In genomic region chr5:92728252-92728828, GRCm38 (mm10) we compare ENCODE assay signal across 9 mouse cellular contexts. TPM values are rescaled to one million over a fixed set of nuclear protein-coding genes. Genes with fewer than 3 reads are reported as not detected.
DNase-seq lines count a peak whose midpoint lies in the region; ATAC-seq and TF ChIP-seq lines count a peak whose summit lies in the region.
"Had no signal": no experiment of that assay in that cellular context is flagged by ENCODE, and none has a peak within 500 bp of the region (broad histone marks: within the 10 kb centered on the region; RNA-seq: fewer than 3 reads in every experiment).

No protein-coding gene starts in this region.

- H3K27ac ChIP-seq in liver, adult 2 months (replicated peaks; ENCODE audit: insufficient read depth, low read depth, low read length), result no peak overlapping the region
- H3K27ac ChIP-seq in liver, embryonic 12.5 days, result no peak overlapping the region
- no peak overlapping the region for H3K27ac ChIP-seq in cerebellum, adult 2 months (ENCODE audit: insufficient read depth, low read length)
- H3K27ac ChIP-seq in kidney, postnatal 0 days, result no peak overlapping the region
- no peak overlapping the region for H3K27ac ChIP-seq in limb, embryonic 12.5 days
- H3K27ac ChIP-seq: limb, embryonic 13.5 days had no signal

- peaks cover 11% of the 10 kb centered on the region; the same call in 1 of the 2 replicates for H3K79me2 ChIP-seq in liver, adult 2 months (ENCODE audit: control insufficient read depth, insufficient read depth, low read length)

- TF ChIP-seq CTCF in liver, adult 2 months (IDR thresholded peaks at IDR 0.05; ENCODE audit: low read depth, low read length), result peak; percentile 47
- TF ChIP-seq CTCF in cerebellum, adult 2 months (IDR thresholded peaks at IDR 0.05; ENCODE audit: borderline replicate concordance, insufficient read depth, low read depth, low read length), result peak; percentile 57; the same call in 1 of the 2 replicates
- TF ChIP-seq CTCF in kidney, postnatal 0 days (IDR thresholded peaks at IDR 0.05; ENCODE audit: low read depth), result peak; percentile 98

- no peak overlapping the region for H3K4me2 ChIP-seq in liver, embryonic 12.5 days
- H3K4me2 ChIP-seq in kidney, postnatal 0 days (ENCODE audit: low read length), result no peak overlapping the region
- H3K4me2 ChIP-seq in limb, embryonic 12.5 days, result no peak overlapping the region
- H3K4me2 ChIP-seq: limb, embryonic 13.5 days had no signal

- ATAC-seq in liver, embryonic 12.5 days, result no peak
- peak; percentile 50; the same call in 1 of the 2 replicates for ATAC-seq in kidney, postnatal 0 days (replicated peaks; ENCODE audit: low FRiP score, low read depth)
- ATAC-seq in limb, embryonic 12.5 days (ENCODE audit: insufficient number of reproducible peaks, insufficient read depth, low FRiP score, low TSS enrichment, low read depth), result peak; percentile 6; the same call in 1 of the 2 replicates
- ATAC-seq in megakaryocyte-erythroid progenitor cell, adult 5-6 weeks (replicated peaks; ENCODE audit: low FRiP score, low TSS enrichment, poor library complexity, severe bottlenecking), result no peak

- H3K4me1 ChIP-seq in liver, adult 2 months (ENCODE audit: control insufficient read depth, insufficient read depth, low read length), result no peaks in the 10 kb centered on the region
- no peaks in the 10 kb centered on the region for H3K4me1 ChIP-seq in liver, embryonic 12.5 days
- no peaks in the 10 kb centered on the region for H3K4me1 ChIP-seq in cerebellum, adult 2 months (ENCODE audit: control insufficient read depth, insufficient read depth, low read length)
- H3K4me1 ChIP-seq in kidney, postnatal 0 days (replicated peaks; ENCODE audit: insufficient read depth, low read length), result peaks cover 12% of the 10 kb centered on the region; the same call in 1 of the 2 replicates
- H3K4me1 ChIP-seq in limb, embryonic 12.5 days (replicated peaks), result 0 out of 2 replicates have a peak, but pooled peaks cover 16% of the 10 kb centered on the region

- peak; percentile 62 for DNase-seq in liver, adult 2 months (ENCODE audit: extremely low read depth, low read depth, low spot score)
- DNase-seq in cerebellum, adult 2 months, result peak; percentile 45 to 48
- DNase-seq in frontal cortex, postnatal 36 days (ENCODE audit: low spot score in 2 of 2), result peak; percentile 46 to 79
- peak; percentile 96 for DNase-seq in kidney, postnatal 0 days (ENCODE audit: low spot score)
- peak; percentile 69 for DNase-seq in retina, postnatal 7 days (ENCODE audit: low read depth, low spot score)

- no peak overlapping the region for H3K4me3 ChIP-seq in liver, adult 2 months (ENCODE audit: insufficient read depth, low read depth, low read length)
- H3K4me3 ChIP-seq in liver, embryonic 12.5 days, result no peak overlapping the region
- H3K4me3 ChIP-seq in cerebellum, adult 2 months (replicated peaks; ENCODE audit: insufficient read depth, low read depth, low read length), result no peak overlapping the region
- no peak overlapping the region for H3K4me3 ChIP-seq in kidney, postnatal 0 days (replicated peaks; ENCODE audit: low read depth, low read length)
- H3K4me3 ChIP-seq in limb, embryonic 12.5 days (replicated peaks), result no peak overlapping the region
- H3K4me3 ChIP-seq: limb, embryonic 13.5 days had no signal

- no peaks in the 10 kb centered on the region for H3K36me3 ChIP-seq in liver, adult 2 months (ENCODE audit: control insufficient read depth, insufficient read depth, low read length)
- no peaks in the 10 kb centered on the region for H3K36me3 ChIP-seq in liver, embryonic 12.5 days
- H3K36me3 ChIP-seq in kidney, postnatal 0 days (ENCODE audit: insufficient read depth, low read length), result no peaks in the 10 kb centered on the region
- H3K36me3 ChIP-seq in limb, embryonic 12.5 days, result no peaks in the 10 kb centered on the region
- H3K36me3 ChIP-seq: limb, embryonic 13.5 days had no signal

- H3K27me3 ChIP-seq in liver, adult 2 months (ENCODE audit: control insufficient read depth, insufficient read depth, low read length), result no peaks in the 10 kb centered on the region
- no peaks in the 10 kb centered on the region for H3K27me3 ChIP-seq in liver, embryonic 12.5 days (replicated peaks)
- H3K27me3 ChIP-seq in cerebellum, adult 2 months (ENCODE audit: control insufficient read depth, insufficient read depth, low read length), result no peaks in the 10 kb centered on the region
- H3K27me3 ChIP-seq in kidney, postnatal 0 days (ENCODE audit: insufficient read depth, low read length), result no peaks in the 10 kb centered on the region
- no peaks in the 10 kb centered on the region for H3K27me3 ChIP-seq in limb, embryonic 12.5 days
- H3K27me3 ChIP-seq: limb, embryonic 13.5 days had no signal

- no peak overlapping the region for H3K9ac ChIP-seq in liver, adult 2 months (ENCODE audit: low read depth, low read length)
- no peak overlapping the region for H3K9ac ChIP-seq in liver, embryonic 12.5 days
- H3K9ac ChIP-seq in kidney, postnatal 0 days (ENCODE audit: low read depth, low read length), result no peak overlapping the region
- no peak overlapping the region for H3K9ac ChIP-seq in limb, embryonic 12.5 days (replicated peaks)
- H3K9ac ChIP-seq: limb, embryonic 13.5 days had no signal

- 43% methylated on average over 5 of the region's 5 CpGs for WGBS in liver, adult 2 months
- WGBS in liver, embryonic 12.5 days (ENCODE audit: insufficient replicate concordance), result 41% methylated on average over 5 of the region's 5 CpGs
- 42% methylated on average over 5 of the region's 5 CpGs for WGBS in cerebellum, adult 2 months
- 23% methylated on average over 5 of the region's 5 CpGs for WGBS in kidney, postnatal 0 days
- 40% methylated on average over 5 of the region's 5 CpGs for WGBS in limb, embryonic 12.5 days

- no peak for TF ChIP-seq POLR2A in liver, adult 2 months (IDR thresholded peaks at IDR 0.05; ENCODE audit: extremely low read depth, insufficient read depth, low read length)
- TF ChIP-seq POLR2A in cerebellum, adult 2 months (IDR thresholded peaks at IDR 0.05; ENCODE audit: borderline replicate concordance, insufficient read depth, low read length), result no peak

- no peaks in the 10 kb centered on the region for H3K9me3 ChIP-seq in liver, embryonic 12.5 days (replicated peaks)
- no peaks in the 10 kb centered on the region for H3K9me3 ChIP-seq in kidney, postnatal 0 days (replicated peaks; ENCODE audit: low read length)
- no peaks in the 10 kb centered on the region for H3K9me3 ChIP-seq in limb, embryonic 12.5 days
- H3K9me3 ChIP-seq: limb, embryonic 13.5 days had no signal

RNA-seq across cellular contexts. Expression of gene Shroom3, which starts 45.1 kb away (rescaled TPM):
- 4.1 and 7.0 TPM in 2 replicates for total RNA-seq in liver, adult 2 months (2014; rRNA removed)
- 3.7 and 4.0 TPM in 2 replicates for polyA plus RNA-seq in liver, adult 2 months (2012; rRNA removed)
- polyA plus RNA-seq in liver, embryonic 12.5 days (2016; fragmentation: Nextera tagmentation; extraction: Ambion mirVana), result 0.92 and 1.2 TPM in 2 replicates
- polyA plus RNA-seq in cerebellum, adult 2 months (2012; rRNA removed), result 4.4 and 4.6 TPM in 2 replicates
- polyA plus RNA-seq in kidney, postnatal 0 days (2015; fragmentation: Nextera tagmentation; extraction: Ambion mirVana), result 5.5 and 6.7 TPM in 2 replicates
- 5.9 and 6.6 TPM in 2 replicates for polyA plus RNA-seq in limb, embryonic 12.5 days (2016; fragmentation: Nextera tagmentation; extraction: Ambion mirVana)
- 0.50 TPM in 1 of 2 replicates, not detected in the other for total RNA-seq in megakaryocyte-erythroid progenitor cell, adult 5-6 weeks (2014; fragmentation: Nextera tagmentation)
- 1.9 TPM in 1 of 2 replicates, not detected in the other for total RNA-seq in megakaryocyte-erythroid progenitor cell, adult 5-6 weeks (2017)

RNA-seq across cellular contexts. Expression of gene Ccdc158, which starts 53.3 kb away (rescaled TPM):
- total RNA-seq in liver, adult 2 months (2014; rRNA removed), result 0.37 and 0.40 TPM in 2 replicates
- polyA plus RNA-seq in liver, adult 2 months (2012; rRNA removed), result 0.09 and 0.10 TPM in 2 replicates
- polyA plus RNA-seq in liver, embryonic 12.5 days (2016; fragmentation: Nextera tagmentation; extraction: Ambion mirVana), result 0.17 and 0.23 TPM in 2 replicates
- polyA plus RNA-seq in cerebellum, adult 2 months (2012; rRNA removed), result 0.13 and 0.16 TPM in 2 replicates
- 1.1 TPM in 2 replicates for polyA plus RNA-seq in kidney, postnatal 0 days (2015; fragmentation: Nextera tagmentation; extraction: Ambion mirVana)
- polyA plus RNA-seq in limb, embryonic 12.5 days (2016; fragmentation: Nextera tagmentation; extraction: Ambion mirVana), result 0.90 and 1.5 TPM in 2 replicates
- 4.2 and 4.7 TPM in 2 replicates for total RNA-seq in megakaryocyte-erythroid progenitor cell, adult 5-6 weeks (2014; fragmentation: Nextera tagmentation)
- 6.4 and 8.7 TPM in 2 replicates for total RNA-seq in megakaryocyte-erythroid progenitor cell, adult 5-6 weeks (2017)

Comparison
In these comparisons a context has a peak if more than half of its experiments do, and no peak if none do; other contexts are left out.
1. CTCF ChIP-seq: peak in every context shown above with its lines; median percentile 98 in kidney, postnatal 0 days; 57 in cerebellum, adult 2 months; 47 in liver, adult 2 months.
2. ATAC-seq: peak in kidney, postnatal 0 days (single experiment) and limb, embryonic 12.5 days (single experiment); none in liver, embryonic 12.5 days (single experiment) and megakaryocyte-erythroid progenitor cell, adult 5-6 weeks (single experiment).
3. Peak in every context shown above with its lines, with median percentiles within 50 percentile points of each other: DNase-seq.